Mouse (Mus musculus) mesoderm, embryonic 11.5 days (tissue): ENCODE measurements around the gene Kpna3.
"Not testable (repeated sequence)": the region's sequence is repeated elsewhere in the genome, so short reads cannot be mapped to it uniquely, and the experiment has no call there.

ENCODE experiments used
- DNase-seq: peaks from one replicate; pipeline ENCODE4 v3.0.0-alpha.2; 2012; ENCODE audit warnings: low read depth, low spot score

Gene Kpna3

DNA sequence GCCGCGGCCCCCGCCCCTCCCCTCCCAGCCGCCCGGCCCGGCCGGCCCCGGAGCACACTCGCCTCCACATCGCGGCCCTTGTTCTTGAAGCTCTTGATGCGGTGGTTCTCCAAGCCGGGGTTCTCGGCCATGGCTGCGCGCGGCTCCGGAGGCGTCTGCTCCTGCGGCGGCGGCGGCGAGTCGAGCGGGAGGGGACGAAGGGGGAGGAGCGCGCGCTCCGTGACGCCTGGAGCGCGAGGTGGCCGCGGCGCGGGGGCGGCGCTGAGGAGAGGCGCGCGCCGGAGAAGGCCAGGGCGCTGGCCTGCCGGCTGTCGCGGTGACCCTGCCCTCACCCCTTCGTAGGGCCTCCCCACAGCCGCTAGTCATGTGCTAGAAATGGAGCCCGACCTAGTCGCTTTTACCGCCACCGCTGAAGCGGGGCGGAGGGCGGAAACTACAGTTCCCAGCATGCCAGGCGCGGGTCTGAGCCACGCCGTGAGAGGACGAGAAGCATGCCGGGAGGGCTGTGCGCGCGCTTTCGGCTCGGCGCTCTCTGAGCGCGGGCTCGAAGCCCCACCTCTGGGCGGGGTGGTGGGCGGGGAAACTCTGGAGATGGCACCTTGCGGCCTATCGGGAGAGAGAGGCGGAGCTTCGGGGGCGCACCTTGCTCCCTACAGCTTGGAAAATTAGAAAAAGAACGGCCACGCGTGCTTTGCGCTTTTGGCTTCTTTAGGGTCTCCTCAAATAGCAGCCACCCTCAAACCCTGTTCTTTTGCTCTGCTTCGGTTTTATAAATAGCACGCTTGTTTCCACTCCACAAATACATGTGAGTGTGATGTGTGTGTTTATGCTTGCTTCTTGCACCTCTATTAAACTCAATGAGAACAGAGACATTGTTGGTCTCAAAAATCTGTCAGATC lies at the start of gene Kpna3:
Kpna3 (minus strand) TSS at position 214 of the 899 bp plus-strand sequence.
- peak; percentile 99 for DNase-seq

DNA sequence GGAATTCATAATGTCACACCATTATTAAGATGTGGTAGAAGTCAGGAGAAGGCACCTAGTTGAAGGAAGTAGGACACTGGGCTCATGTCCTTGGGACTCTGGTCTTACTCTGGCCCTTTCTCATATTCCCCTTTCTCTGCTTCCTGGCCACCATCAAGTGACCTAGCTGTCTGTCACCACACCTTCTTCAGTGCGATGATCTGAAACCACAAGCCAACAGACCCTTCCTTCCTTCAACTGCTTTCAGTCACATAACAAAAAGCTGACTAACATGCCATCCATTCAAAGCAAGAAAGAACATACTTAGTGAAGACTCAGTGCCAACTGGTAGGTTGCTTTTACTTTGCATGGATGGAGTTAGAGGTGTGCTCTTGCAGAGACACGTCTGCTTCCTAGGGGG lies 20.7 kb upstream of the Kpna3 start:
- DNase-seq: no peak

DNA sequence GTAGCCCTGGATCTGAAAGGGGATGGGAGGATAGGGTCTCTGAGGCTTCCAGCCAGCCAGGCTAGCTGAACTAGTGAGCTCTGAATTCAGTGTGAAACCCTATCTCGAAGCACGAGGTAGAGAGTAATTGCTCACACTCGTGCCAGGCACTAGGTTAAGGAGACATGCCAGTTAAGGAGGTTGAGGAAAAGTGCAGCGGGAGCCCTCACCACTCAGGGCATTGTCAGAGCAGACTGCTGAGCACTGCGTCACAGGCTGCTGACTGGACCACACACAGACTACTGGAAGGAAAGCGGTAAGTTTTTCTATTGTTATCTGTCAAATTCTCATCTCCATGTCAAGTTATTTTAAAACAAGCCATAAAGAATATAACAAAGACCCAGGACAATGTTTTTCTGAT lies 17.8 kb upstream of the Kpna3 start:
- no peak for DNase-seq

DNA sequence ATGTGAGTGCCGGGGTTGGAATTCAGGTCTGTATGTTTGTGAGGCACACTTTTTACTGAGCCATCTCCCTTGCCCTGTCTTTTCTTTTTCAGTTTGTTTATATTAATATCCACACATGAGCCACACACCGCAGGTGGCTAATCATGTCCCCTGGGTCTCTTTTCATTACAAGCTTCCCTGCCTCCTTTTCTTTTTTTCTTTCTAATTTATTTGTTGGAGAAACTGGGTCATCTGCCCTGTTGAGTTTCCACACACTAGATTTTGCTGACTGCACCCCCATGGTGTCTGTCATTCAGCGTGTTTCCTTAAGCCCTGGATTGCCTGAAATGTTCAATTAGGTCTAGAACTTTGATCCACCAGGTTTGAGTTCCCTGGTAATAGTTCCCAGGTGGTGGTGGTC lies 15.9 kb upstream of the Kpna3 start:
- no peak for DNase-seq

DNA sequence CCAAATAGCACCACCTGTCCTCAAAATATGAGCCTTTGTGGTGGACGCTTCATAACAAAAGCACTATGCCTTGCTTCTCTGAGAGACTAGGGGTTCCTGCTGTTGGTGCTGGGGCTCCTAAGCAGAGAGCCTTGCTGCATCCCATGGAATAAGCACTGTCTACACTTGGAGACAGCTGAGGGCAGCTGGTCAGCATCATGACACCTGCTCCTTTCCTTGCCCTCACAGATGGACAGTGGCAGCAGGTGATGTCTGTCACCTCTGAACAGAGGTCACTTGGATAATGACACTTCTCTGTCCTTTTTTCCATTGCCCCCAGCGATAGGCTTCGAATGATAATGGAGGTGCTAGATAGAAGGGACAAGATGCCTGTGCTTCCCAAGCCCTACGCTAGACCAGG lies 13.4 kb upstream of the Kpna3 start:
- DNase-seq: no peak

DNA sequence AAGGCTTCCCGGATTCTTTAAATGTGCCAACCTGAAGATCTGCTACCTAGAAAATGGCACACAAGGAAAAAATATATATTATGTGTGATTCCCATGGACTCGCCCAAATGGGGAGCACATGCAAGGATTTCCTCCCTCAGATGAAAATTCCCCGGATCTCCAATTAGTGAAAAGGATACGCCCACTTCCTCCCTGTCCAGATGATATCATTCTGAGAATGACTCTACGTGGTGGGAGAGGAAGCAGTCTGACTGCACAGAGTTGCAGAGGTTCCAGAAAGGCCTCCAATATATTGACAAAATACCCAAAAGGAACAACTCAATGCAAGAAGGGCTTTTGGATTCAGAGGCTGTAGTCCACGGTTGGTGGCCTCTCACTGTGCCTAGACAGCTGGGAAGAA lies 12.8 kb upstream of the Kpna3 start:
- no peak for DNase-seq

- DNase-seq: no peak
Observed at GRCm38 (mm10) chr14:61447775-61448174, 8.1 kb upstream of the Kpna3 start.

- DNase-seq: peak; percentile 70
Observed at GRCm38 (mm10) chr14:61439141-61439660, 473 bp downstream of the Kpna3 start.

- DNase-seq: no peak
Observed at GRCm38 (mm10) chr14:61438171-61438945, 1.3 kb downstream of the Kpna3 start.

DNA sequence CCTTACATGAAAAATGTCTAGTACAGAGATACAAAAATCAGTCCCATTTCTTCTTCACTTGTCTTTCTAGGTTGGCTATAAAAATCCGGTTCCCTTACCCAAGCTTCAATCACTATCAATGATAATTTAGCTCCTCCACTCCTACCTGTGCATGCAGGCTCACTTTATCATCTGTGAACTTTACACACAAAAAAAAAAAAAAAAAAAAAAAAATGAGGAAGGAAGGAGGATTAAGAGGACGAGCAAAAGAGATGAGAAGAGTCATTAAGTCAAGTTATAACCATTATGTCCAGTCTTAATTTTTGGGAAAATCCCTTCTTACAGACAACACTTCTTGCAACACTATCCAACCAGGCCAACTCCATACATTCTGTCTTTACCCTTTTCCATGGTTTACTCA lies 2.8 kb downstream of the Kpna3 start:
- no peak for DNase-seq

DNA sequence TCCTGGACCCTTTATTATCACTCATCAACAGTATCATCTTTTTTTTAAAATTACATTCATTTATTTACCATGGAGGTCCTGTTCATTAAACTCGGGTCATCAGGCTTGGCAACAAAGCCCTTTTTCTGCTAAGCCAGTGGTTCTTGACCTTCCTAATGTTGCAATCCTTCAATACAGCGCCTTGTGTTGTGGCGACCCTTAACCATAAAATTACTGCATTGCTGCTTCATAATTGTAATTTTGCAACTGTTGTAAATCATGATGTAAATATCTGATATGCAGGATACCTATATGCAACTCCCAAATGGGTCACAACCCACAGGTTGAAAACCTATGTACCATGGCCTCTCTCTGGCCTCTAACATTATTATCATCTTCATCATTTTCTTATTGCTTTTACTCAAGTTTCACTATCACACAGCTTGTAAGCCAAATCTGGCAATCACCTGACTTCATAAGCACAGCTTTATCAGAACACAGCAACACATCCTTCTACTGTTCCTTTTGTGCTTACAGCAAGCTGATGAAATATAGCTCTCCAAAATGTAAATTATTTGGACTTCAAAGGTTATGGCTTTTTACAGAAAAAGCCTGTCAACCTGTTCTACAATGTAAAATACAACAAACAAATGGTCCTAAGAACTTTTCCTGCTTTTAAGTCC lies 11.4 kb downstream of the Kpna3 start:
- DNase-seq: no peak

GRCm38 (mm10) chr14:61427095-61427494 lies 12.6 kb downstream of the Kpna3 start:
- not testable (repeated sequence) for DNase-seq

DNA sequence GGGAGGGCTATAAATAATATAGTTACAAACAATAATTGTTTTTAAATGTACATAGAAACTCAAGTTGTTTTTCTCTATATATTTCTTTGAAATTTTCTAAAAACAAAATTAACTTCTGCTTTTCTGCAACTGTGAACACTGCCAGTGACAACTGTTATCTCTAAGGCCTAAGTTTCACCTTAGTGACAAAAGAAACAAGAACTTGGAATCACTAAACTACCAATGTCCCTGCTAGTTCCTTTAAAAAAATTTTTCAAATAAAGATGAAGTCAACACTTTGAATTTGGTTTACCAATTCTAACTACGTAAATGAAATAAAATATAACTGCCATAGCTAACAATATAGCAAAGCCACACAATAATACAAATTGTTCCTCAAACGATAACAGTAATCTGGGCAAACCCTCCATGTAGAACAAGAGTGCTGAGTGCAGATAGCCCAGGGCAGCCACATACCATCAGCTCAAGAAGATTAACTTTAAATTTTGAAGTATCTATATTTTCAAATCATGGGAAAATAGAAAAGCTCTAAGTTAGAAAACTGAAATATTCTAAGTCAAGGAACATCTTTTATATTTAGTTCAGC lies 14.5 kb downstream of the Kpna3 start:
- no peak for DNase-seq

DNA sequence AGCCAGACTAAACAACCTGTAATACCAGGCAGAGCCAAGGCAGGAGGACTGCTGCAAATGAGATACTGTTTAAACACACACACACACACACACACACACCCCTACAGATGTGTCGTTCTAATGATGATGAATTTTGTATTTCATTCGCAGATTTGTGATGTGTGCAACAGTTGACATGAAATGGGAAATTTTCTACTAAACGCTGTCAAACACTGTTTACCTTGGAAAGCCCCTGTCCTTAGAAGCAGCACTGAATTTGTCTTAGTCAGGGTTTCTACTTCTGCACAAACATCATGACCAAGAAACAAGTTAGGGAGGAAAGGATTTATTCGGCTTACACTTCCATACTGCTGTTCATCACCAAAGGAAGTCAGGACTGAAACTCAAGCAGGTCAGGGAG lies 24.0 kb downstream of the Kpna3 start:
- no peak for DNase-seq

GRCm38 (mm10) chr14:61415311-61415710 lies 24.4 kb downstream of the Kpna3 start:
- DNase-seq: no peak

- no peak for DNase-seq
Observed at GRCm38 (mm10) chr14:61414808-61415207, 24.9 kb downstream of the Kpna3 start.

DNA sequence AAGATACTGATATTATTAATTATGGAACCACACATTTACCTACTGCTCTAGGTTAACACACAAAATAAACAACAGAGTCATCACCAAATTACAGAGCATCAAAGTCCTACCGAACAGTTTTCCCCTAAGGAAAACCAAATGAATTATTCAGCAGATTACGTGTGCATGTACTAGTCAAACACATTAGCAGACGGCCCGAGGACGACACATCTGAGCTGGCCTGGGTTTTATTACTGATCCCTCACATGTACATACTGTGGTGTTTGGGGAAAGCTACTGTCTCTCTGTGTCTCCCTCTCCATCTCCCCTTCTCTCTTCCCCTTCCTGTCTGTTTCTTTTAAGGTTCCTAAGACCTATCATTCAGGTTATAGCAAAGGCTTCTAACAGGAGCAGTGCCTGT lies 25.5 kb downstream of the Kpna3 start:
- peak; percentile 18 for DNase-seq

DNA sequence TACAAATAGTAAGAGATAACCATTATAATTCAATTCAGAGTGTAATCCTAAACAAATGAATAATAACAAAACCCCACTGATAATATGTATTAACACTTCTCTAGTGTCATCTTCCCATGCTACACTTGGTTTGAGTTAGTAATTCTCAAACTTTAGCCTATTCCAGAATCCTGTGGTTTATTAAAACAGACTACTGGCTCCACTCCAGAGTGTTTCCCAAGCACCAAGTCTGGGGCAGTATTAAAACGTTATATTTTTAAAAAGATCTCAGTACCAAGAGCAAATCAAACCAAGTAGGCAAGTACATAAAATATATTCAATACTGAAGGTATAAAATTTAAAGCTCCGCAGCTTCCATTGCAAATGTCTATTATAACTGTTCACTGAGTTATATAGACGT lies 26.0 kb downstream of the Kpna3 start:
- DNase-seq: no peak

DNA sequence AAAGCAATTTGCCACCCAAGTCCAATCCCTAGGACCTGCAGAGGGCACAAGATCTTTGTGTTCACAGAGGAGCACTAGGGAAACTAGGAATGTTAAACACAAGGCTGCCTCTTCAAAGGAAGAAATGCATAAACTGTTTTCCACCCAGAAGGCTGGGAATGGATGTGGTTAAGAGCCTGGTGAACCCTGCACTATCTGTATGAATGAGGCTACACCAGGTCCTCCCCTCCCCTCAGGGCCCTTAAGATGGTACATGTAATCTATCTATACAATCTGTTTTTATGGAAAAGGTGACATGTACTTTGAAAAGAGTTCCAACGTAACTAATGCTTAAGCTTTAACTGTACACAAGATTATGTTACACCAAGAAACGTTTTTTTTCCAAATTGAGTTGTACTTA lies 29.7 kb downstream of the Kpna3 start:
- DNase-seq: no peak

DNA sequence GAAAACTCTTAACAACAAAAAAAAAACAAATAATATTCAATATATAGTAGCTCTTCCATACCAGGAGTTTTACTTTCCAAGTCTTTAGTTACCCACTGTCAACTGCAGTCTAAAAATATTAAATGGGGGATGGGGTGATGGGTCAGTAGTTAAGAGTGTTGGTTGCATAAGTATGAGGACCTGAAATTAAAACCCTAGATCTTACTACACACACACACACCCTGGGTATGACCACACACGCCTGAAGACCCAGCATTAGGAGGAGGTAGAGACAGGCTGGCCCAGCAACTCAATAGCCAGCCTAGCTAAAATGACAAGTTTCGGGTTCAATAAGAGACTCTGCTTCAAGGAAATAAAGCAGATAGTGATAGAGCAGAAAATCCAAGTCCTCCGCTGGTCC lies 32.6 kb downstream of the Kpna3 start:
- DNase-seq: no peak

- no peak for DNase-seq
Observed at GRCm38 (mm10) chr14:61405761-61406160, 33.9 kb downstream of the Kpna3 start.

DNA sequence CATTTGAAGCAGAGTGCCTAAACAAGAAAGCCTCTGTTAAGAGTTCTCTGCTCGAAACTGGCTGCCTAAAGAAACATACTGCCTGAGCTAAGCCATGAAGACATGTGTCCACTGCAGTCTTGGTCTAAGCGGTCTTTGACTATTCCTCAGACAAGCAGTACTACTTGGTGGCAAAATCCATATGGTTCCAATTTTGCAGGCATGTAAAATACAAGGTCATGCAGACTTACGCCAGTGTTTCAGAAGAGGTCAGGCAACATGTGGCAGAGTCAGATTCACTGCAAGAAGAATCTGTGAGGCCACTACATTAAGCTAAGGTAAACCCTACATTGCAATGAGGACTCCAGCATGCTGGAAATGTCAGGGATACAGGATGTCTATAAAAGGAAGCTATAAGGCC lies 34.7 kb downstream of the Kpna3 start:
- peak; percentile 32 for DNase-seq
